Mouse (Mus musculus) right cerebral cortex, adult 18-20 months (tissue): ENCODE data around the gene Pgm2l1.
"Not testable (repeated sequence)": the region's sequence is repeated elsewhere in the genome, so short reads cannot be mapped to it uniquely, and the experiment has no call there.

ENCODE experiments used
- DNase-seq: peaks from one replicate; pipeline ENCODE4 v3.0.0; 2022; ENCODE audit warnings: mixed read lengths

The Pgm2l1 gene

DNA sequence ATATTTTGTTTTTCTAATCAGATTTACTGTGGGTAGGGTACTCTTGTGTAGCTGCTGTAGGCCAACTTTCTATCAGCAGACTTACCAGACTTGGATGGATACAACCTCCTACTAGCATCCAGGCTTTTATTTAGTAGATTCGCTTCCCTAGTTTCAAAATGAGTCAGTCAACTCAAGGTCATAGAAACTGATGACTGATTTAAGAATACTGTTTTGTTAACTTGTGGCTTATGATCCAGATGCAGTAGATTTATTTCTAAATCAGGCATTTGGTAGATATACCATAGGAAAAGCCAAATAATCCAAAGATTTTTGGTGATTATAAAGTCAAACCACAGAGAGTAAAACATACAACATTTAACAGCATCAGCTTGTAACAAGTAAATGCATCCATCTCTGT lies 3.5 kb downstream of the Pgm2l1 start:
- DNase-seq, result no peak

DNA sequence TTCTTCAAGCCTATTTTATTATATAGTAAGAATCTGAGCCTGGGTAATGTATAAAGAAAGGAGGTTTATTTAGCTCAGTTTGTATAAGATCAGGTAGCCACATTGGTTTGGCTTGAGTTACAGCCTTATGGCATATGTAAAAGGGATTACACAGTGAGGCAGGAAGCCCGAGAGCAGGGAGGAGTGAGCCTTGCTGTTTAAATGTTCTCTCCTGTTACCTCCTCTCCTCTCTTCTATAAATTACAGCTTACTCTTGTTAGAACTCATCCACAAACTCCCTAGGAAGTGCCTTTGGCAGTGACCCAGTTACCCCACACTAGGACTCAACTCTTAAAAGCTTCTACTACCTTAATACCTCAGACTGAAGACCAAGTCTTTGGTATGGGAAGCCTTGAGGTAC lies 4.5 kb downstream of the Pgm2l1 start:
- no peak for DNase-seq

DNA sequence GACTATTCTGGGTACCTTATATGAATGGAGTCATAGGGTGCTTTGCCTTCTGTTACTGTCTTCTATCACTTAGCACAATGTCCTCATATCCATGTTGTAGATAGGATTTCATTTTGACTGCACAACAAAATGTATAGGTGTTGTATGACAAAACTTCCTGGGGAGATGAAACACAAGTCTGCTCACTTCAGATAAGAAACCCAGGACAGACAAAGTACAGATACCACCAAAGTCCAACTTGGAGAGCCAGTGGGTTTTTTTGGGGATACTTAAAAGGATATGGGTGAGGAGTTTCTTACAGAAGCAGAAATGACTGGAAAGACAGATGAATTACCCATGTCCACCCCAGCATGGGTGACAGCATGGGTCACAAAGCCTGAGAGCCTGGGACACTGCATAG lies 6.5 kb downstream of the Pgm2l1 start:
- DNase-seq, result no peak

DNA sequence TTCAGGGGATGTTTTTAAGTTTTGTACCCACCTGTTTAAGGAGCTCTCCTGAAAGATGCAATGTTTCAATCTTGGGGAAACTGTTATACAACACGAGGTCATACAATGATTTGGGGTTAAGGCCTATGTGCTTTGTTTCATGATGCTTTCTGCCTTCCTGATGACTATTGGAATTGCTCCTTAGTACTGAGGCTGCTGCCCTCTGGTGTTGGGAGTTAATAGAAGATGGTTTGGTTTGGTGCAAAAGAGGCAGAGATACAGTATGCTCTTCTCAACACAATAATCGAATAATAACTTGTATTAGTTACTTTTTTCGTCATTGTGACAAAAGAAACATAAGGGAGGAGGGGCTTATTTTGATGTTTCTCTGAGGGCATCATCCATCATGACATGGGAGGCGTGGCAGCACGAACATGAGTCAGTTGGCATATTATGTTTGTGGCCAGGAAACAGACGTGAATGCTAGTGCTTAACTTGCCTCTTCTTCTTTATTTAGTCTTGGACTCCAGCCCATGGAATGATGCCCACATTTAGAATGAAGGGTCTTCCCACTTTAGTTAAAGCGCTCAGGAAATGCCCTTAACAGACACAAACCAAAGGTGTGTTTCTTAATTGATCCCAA lies 7.2 kb downstream of the Pgm2l1 start:
- peak; percentile 24 for DNase-seq

DNA sequence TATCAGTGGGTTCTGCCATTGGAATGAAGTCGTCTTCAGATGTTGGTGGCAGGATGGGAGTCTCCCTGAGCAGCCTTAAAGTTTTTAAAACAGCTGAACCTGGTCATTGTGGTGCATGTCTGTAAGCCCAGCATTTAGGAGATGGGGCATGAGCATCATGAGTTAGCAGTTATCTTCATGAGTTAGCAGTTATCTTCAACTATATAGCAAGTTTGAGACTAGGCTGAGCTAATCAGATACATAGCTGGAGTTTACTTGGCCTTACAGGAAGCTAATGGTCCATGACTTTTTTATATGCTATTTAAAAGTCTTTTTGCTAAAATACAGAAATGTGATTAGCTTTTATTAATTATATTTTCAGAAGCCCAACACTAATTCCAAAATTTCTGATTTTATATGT lies 11.1 kb downstream of the Pgm2l1 start:
- DNase-seq, result no peak

DNA sequence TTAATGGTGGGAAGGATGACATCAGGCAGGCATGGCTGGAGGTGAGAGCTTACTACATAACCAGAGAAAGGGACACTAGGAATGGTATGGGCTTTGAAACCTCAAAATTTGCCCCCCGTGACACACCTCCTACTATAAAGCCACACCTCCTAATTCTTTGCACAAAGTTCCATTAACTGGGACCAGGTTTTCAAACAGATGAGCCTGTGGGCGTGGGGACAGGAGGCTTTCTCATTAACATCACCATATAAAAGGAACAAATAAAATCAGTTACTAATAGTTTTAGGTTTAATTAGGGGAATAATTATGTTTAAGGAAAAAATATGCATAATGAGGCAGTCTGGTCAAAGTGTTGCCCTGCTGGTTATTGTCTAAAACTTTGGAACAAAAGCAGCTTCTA lies 13.4 kb downstream of the Pgm2l1 start:
- DNase-seq, result no peak

DNA sequence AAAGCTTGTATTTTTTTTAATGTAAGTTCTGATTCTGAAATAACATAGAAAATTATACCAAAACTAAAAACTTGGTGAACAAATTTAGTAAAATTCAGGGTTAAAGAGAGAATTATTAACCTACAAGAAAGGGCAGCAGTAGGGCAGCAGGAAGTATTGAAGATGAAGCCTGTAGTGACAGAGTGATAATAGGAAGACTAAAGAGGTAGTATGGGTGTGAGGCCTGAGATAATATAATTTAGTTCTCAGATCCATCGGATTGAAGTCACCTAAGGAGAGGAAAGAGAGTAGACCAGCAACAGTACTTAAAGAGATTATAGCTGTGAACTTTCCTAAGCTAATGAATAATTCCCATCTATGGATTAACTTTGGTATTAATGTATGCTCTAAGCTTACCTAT lies 15.8 kb downstream of the Pgm2l1 start:
- no peak for DNase-seq

DNA sequence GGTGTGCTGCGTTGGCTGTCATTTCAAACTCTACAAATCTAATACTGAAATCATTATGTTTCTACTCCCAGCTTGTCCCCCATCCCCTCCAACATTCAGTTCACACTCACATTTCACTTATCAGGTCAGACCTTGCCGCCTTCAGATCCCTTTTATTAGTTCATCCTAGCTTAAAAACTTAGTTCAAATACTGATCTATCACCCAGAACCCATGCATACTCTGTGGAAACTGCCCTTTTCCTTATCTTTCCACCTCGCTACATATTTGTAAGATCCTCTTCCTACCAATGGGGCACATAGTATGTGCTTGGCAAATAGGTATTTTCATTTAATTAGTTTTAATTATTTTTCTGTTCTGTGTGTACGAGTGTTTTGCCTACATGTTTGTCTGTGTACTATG lies 17.0 kb downstream of the Pgm2l1 start:
- DNase-seq, result no peak

DNA sequence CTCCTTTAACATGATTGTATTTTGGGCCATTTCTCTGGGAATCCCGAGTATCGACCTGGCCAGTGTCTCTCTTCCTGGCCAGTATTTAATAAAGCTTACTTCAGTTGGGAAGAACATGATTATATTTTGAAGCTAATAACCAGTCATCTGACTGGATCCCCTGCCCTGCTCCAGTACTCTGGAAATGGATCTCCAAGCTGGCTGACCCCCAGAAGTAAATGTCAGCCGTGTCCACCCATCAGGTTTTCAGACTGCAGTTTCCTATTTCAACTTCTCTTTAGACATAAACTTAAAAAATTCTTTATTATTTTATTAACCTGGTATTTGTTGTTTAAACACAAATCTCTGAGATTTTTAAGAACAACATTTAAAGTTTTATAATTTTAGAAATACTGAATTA lies 18.0 kb downstream of the Pgm2l1 start:
- DNase-seq, result no peak

DNA sequence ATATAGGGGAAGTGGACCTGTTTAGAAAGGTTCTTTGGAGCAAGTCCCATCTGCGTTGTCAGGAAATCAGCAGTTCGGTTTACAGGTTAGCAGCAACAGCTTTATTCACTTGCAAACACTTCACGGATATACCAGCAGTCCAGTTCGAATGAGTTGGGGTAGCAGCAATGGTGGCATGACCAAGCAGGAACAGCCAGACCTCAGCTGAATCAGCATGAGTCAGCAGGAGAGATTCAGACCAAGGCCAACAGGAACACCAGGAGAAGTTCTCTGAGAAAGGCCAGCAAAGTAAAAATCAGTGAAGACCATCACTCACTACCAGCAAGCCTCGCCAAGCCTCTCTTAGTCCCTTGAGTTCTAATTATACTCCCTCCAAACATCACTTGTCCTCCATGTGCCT lies 23.5 kb downstream of the Pgm2l1 start:
- DNase-seq, result no peak

DNA sequence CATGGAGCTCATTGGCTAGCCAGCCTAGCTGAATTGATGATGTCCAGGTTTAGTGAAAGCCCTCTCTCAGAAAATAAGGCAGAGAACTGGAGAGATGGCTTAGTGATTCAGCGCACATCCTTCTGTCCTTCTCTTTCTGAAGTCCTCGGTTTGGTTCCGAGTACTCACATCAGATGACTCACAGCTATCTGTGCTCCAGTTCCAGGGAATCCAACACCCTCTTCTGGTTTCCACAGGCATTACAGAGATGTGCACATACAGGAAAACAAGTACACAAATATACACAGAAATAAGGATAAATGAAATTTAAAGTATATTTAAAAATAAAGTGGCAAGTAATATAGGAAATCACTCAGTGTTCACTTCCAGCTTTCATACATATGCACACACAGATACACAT lies 35.2 kb downstream of the Pgm2l1 start:
- no peak for DNase-seq

DNA sequence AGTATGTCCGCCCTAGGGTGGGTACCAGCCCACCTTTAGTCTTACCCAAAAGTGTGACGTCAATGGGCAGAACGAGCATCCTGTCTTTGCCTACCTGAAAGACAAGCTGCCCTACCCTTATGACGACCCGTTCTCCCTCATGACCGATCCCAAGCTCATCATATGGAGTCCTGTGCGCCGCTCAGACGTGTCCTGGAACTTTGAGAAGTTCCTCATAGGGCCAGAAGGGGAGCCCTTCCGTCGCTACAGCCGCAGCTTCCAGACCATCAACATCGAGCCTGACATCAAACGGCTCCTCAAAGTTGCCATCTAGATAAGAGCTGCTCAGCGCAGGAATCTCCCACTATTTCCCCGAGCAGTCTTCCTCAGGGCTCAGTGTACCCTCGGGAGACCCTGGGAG lies 37.7 kb downstream of the Pgm2l1 start:
- DNase-seq, result not testable (repeated sequence)

DNA sequence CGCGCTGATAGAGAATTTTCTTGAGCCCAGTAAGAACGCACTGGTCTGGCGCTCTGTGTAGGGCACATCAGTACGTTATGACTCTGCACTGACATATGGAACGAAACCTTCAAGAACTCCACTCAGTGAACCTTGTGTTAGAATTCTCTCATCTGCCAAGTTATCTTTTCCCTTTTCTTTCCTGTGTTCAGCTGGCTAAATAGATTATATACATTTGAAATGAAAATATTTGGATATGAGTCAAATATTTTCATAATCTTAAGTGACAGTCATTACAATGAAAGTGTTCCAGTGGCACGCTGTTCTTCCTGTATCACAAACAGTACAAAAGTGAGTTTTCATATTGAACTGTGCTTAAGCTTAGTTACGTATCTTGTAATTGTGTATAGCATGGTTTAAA lies 45.2 kb downstream of the Pgm2l1 start:
- no peak for DNase-seq

DNA sequence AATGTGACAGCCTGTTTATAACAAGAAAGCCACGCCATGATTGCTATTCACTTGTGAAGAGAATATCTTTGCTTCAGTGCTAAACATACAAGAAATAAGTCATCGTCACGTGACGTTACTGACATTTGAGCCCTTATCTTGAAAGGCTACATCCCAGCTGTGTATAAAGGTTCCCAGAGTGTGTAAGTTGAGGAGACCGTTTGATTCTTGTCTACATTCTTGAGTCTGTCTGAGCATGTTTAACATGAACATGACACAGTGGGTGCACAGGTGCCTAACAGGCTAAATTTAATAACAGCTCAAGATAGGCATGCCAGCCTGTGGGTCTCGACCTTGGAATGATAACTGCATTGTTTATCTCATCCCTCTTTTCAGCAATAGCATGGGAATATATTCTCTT lies 47.3 kb downstream of the Pgm2l1 start:
- no peak for DNase-seq

DNA sequence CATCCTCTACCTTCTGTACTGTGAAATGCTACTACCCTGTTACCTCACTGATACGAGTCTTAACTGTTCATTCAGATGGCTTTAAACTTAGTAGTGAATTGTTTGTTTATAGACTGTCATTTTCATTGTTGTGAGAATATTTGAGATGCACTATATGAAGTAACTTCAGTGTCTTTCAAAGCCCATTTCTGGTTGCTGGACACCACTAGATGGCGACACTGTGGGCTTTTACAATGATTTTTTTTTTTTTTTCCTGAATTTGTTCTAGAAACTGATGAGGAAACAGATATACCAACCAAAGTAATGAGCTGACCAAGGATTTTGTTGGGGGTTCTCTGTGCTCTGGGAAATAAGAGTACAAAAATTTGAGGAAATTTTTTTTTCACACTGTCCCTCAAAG lies 49.2 kb downstream of the Pgm2l1 start:
- DNase-seq, result no peak

DNA sequence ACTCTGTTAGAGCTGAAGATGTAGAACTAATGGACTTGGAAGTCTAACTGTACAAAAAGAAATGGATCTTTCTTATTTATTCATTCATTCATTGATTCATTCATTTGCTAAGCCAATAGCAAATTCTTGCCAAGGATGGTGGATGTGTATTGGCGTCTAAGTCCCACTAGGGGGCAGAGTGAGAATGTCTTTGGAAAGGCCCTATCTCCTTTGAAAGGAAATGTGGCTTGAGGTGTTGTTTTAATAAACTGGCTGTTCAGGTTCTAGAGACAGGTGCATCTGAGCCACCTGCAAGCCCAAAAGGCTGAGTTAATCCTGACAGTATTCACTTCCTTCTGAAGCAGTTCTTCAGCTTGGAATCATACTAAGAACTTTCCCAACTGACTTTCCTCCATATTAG lies 52.6 kb downstream of the Pgm2l1 start:
- peak; percentile 50 for DNase-seq

DNA sequence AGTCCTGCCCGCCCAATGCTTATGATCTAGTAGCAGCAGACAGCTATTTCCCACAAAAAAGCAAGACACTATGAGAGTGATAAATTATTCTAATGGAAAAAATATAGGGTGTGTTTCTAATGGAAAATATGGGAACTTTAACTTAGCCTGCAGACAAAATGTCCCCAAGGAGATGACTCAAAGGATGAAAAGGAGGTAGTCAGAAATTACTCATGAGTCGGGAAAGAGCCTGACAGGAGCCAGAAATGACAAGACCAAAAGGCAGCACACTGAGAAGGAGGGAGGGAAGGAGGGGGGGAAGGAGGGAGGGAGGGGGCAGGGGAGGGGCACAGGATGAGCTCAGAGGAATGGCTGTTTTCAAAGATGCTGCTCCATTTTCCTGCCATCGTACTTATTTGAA lies 54.4 kb downstream of the Pgm2l1 start:
- DNase-seq, result no peak

DNA sequence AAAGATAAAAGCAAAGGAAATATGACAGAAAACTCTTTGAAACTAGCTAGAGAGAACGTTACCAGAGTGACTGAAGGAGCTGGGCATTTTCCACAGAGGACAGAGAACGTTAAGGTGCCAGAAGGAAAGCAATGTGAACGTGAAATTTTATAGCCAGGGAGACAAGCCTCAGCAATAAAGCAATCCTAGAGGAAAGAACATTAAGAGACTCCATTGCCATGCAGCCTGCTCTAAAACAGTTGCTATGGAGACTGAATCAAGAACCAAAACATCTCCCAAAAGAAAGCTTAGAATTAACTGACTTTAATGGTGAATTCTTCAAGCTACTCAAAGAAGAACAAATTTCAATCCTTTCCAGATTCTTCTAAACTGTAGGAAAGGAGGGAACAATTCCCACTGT lies 56.1 kb downstream of the Pgm2l1 start:
- no peak for DNase-seq

DNA sequence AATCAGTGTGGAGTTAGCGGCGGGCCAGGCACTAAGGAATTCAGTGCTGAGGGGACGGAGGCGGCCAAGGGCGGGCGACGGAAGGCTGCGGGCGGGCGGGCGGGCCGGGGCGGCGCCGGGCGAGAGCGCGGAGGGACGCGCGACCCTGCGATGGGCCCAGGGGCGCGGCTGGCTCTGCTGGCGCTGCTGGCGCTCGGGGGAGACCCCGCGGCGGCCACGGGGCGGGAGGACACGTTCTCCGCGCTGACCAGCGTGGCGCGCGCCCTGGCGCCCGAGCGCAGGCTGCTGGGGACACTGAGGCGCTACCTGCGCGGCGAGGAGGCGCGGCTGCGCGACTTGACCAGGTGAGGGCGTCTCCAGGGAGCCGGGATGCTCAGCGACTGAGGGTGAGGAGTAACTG lies 58.2 kb downstream of the Pgm2l1 start, which contains the start of gene P4ha3:
TSS of gene P4ha3 (plus strand) at position 138 of the 400 bp plus-strand sequence.
- DNase-seq, result peak; percentile 40

DNA sequence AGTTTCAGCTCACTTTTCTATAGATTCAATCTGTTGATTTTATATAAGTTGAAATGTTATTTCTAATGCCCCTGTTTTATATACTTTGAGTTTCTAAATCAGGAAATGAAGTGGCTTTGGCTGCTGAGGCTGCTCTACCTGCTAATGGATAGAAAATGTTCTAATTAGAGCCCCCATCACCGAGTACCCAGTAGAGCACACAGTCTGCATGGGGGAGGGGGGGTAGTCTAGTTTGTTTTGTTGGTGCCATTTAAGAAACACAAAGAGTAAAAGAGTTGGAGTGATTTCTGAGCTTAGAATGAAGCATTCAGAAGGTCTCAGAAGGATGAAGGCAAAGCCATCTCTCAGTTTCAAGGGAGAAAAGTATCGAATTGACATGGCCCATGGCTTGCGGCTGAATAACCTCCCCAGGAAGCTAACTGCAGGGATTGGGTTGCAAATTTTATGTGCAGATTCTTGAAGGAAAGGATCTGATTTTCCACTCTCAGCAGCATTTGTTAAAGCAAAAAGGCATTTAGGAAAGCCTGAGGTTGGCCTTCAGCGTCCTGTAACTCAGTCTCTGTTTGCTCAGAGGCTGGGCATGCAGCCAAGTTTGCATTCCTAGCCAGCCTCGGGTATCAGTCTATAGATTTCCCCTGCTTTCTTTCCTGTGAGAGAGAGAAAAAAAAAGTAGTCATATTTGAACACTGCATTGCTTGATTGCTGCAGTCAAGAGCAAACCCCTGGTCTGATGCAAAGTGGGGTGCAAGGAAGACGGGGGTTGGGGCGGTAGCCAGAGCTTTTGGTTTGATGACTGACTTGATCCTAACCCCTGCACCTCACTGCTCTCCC lies 60.8 kb downstream of the Pgm2l1 start:
- no peak for DNase-seq

DNA sequence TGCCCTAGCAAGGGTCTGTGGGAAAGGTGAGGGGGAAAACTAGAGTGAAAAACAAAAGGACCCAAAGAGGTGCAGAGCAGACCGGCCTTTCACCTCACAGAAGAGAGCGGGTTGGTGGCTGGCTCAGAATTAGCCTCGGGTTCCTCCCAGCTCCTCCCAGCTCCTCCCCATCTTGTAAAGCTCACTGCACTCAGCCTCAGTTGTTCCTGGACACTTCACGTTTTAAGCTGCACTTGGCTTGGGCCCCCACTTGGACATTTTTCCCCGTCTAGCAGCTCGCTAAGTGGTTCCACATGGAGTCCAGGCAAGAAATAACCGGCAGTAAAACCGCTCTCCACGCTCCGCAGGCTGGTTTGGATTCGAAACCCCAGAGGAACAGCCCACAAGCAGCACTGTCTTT lies 61.4 kb downstream of the Pgm2l1 start:
- no peak for DNase-seq

DNA sequence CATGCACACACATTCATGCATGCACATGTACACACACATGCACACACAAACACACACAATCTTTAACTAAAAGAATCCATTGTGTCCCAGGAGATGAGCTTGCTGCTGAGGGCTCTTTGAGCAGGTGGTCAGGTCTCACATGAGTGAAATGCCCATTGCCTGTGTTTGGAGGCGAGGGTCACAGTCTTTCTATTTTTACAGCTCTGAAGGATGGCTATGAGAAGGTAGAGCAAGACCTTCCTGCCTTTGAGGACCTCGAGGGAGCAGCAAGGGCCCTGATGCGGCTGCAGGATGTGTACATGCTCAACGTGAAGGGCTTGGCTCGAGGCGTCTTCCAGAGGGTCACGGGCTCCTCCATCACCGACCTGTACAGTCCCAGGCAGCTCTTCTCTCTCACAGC lies 66.4 kb downstream of the Pgm2l1 start:
- DNase-seq, result no peak

DNA sequence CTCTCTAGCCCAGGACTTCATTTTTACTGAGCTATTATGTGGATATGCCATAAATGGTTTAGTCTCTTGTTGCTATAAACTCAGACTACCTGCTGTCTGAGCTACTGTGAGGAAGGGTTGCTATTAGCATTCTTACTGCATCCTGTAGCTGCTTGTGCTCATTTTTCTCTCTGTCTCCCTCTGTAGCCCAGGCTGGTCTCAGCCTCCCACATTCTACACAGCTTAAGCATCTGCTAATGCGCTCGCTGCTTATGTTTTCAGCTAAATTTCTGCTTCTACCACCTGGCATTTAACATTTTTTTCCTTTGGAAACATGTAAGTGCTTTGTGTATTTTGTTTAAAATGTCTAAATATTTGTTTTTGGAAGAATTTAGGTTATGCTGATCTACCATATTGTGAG lies 68.6 kb downstream of the Pgm2l1 start:
- DNase-seq, result peak; percentile 43

DNA sequence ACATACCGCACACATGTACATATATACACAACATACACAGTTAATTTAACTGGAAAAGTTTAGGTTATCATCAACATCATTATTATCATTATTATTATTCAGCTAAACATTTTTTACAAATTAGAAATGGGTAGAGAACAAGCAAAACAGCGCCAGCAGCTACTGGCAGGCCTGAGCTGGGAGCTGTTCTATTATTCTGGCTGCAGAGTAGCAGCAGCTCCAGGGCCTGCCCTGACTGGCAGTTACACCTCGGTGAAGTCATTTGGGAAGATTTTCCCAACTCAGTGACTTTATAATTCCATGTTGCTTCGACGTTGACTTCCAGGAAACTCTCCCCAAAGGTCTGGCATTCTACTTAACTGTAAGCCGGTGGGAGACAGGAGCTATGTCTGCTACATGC lies 69.5 kb downstream of the Pgm2l1 start:
- DNase-seq, result no peak
